Mouse (Mus musculus) embryonic fibroblast, embryonic 13.5 days (primary cell): ENCODE measurements at regions not wholly inside any gene's neighbourhood (a gene's known extent, or its start where the extent isn't known, plus 50 kb on each side); places are given as distances from the start of the nearest gene placed in this dataset.

Experiments used
- H3K27ac ChIP-seq: 2 replicates; pipeline ENCODE4 v1.5.1; 2012; ENCODE audit warnings: low read length, control low read depth, inconsistent platforms; ENCODE audit not compliant: insufficient read depth
- H3K4me1 ChIP-seq: 2 replicates; pipeline ENCODE4 v1.6.1; 2011; ENCODE audit warnings: low read length; ENCODE audit not compliant: control insufficient read depth, insufficient read depth
- H3K4me3 ChIP-seq: 2 replicates; pipeline ENCODE4 v1.5.1; 2011; ENCODE audit warnings: mild to moderate bottlenecking, control low read depth, low read length; ENCODE audit not compliant: insufficient read depth
- CTCF ChIP-seq: IDR thresholded peaks from 2 replicates; pipeline ENCODE4 v1.5.1; 2011; ENCODE audit warnings: mild to moderate bottlenecking, control low read depth, low read length, moderate library complexity, borderline replicate concordance; ENCODE audit not compliant: insufficient read depth
- POLR2A ChIP-seq: IDR thresholded peaks from 2 replicates; pipeline ENCODE4 v1.6.1; 2011; ENCODE audit warnings: low read depth, mild to moderate bottlenecking, control low read depth, low read length, moderate library complexity

GRCm38 (mm10) chr4:105496176-105496575 lies 293.5 kb upstream of the Gm12728 start:
- Histone ChIP-seq H3K27ac (no peak overlapping the region), H3K4me1 (no peaks in the 10 kb centered on the region), H3K4me3 (no peak overlapping the region)
- TF ChIP-seq CTCF (no peak), POLR2A (no peak)

GRCm38 (mm10) chr4:105506190-105506589 lies 283.5 kb upstream of the Gm12728 start:
- no peak for TF ChIP-seq CTCF
- no peak for TF ChIP-seq POLR2A
- Histone ChIP-seq H3K4me3 (no peak overlapping the region), H3K4me1 (no peaks in the 10 kb centered on the region), H3K27ac (no peak overlapping the region)

DNA sequence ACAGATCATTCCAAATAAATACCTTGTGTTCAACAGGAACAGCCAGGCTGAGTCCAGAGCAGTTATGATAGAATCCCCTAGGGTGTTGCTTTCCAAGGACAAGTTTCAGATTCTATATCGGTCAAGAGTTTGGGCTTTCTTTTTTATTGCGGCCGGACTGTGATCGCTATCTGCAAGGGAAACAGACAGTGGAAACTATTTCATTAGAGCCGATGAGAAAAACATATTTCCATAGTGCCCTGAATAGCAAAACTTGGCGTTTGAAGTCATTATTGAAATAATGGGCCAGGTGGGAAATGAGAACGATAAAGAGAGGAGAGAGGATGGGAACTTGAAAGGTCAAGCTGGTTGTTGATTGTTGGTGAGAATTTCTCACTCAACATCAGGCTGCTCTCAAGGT lies 282.4 kb upstream of the Gm12728 start:
- H3K4me1 ChIP-seq = no peaks in the 10 kb centered on the region
- no peak overlapping the region for H3K4me3 ChIP-seq
- no peak overlapping the region for H3K27ac ChIP-seq
- TF ChIP-seq CTCF (no peak), POLR2A (no peak)

DNA sequence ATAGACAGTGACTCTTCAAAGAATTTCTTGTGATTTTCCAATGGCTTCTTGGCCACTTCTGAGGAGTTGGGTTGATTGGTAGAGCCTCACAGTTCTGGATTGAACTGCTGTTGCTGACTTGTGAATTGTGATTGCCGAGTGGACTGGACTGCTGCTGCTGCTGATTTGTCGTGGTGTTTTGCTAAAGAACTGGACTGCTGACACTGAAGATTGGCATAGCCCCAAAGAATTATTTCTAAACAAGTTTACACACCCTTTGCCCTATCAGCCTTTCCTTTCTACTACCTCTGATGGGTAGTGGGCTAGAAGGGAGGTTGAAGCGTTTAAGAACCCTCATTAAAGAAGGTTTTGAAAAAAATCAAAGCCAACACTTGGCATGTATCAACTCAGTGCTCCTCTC lies 280.6 kb upstream of the Gm12728 start:
- no peak overlapping the region for H3K4me3 ChIP-seq
- no peaks in the 10 kb centered on the region for H3K4me1 ChIP-seq
- TF ChIP-seq CTCF (no peak), POLR2A (no peak)
- H3K27ac ChIP-seq = no peak overlapping the region

- no peaks in the 10 kb centered on the region for H3K4me1 ChIP-seq
- TF ChIP-seq POLR2A (no peak), CTCF (no peak)
- no peak overlapping the region for H3K27ac ChIP-seq
- H3K4me3 ChIP-seq = no peak overlapping the region
These were observed 279.3 kb upstream of the Gm12728 start for GRCm38 (mm10) chr4:105510406-105510805.

- H3K4me3 ChIP-seq = no peak overlapping the region
- peaks cover 3% of the 10 kb centered on the region; the same call in 1 of the 2 replicates for H3K4me1 ChIP-seq
- H3K27ac ChIP-seq = no peak overlapping the region
- TF ChIP-seq CTCF (no peak), POLR2A (no peak)
These were observed 264.5 kb upstream of the Gm12728 start for GRCm38 (mm10) chr4:105525135-105525534.

GRCm38 (mm10) chr4:105526755-105527154 lies 262.9 kb upstream of the Gm12728 start:
- TF ChIP-seq POLR2A (no peak), CTCF (no peak)
- Histone ChIP-seq H3K4me1 (peaks cover 3% of the 10 kb centered on the region; the same call in 1 of the 2 replicates), H3K27ac (no peak overlapping the region), H3K4me3 (no peak overlapping the region)

DNA sequence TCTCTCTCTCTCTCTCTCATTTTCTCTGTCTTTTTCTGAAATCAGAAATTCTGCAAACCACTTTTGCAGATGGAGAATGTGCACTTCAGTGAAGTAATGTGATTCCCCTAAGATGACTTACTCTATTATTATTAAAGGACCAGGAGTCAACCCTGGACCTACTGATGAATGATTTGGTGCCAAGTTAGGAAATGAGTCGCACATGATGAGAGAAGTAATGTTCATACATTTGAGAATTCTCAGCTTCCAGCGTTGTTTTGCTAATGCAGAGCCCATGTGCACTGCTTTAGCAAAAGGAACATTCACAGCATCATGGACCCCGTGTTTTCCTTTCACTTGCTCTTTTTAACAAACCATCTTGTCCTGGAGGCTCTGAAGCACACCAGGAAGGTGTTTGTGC lies 262.4 kb upstream of the Gm12728 start:
- Histone ChIP-seq H3K4me3 (no peak overlapping the region), H3K27ac (no peak overlapping the region), H3K4me1 (peaks cover 3% of the 10 kb centered on the region; the same call in 1 of the 2 replicates)
- no peak for TF ChIP-seq CTCF

- no peak for TF ChIP-seq POLR2A
- TF ChIP-seq CTCF = no peak
- H3K4me1 ChIP-seq = peaks cover 3% of the 10 kb centered on the region; the same call in 1 of the 2 replicates
These were observed 257.8 kb upstream of the Gm12728 start for GRCm38 (mm10) chr4:105531651-105532425.

DNA sequence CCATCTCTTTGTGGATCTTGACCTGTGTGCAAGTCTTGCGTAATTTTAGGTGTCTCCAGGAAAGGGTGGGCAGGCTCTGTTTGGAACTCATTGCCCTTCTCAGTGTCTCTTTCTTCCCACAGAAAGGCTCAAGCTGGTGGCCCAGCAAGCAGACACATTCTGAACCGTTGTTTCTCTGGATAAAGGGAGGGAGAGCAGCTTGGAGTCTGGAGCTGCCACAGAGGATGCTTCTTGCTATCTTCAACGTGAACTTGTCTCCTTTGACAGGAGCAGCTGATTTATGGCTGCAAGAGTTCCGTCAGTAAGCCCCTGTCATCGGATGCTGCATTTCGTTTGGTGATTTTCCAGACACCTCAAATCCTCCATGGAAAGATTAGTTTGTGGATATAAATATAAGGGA lies 254.2 kb upstream of the Gm12728 start:
- Histone ChIP-seq H3K27ac (no peak overlapping the region), H3K4me1 (no peaks in the 10 kb centered on the region), H3K4me3 (no peak overlapping the region)
- TF ChIP-seq CTCF (no peak), POLR2A (no peak)

More at GRCm38 (mm10) chr4:105531651-105532425, 257.8 kb upstream of the Gm12728 start:
- no peak overlapping the region for H3K4me3 ChIP-seq
- no peak overlapping the region for H3K27ac ChIP-seq
